Mouse (Mus musculus) heart, adult 11 months (tissue): ENCODE results near the gene Atrx.

Experiments used
- DNase-seq: peaks from one replicate; pipeline ENCODE4 v3.0.0; 2022

Gene Atrx

DNA sequence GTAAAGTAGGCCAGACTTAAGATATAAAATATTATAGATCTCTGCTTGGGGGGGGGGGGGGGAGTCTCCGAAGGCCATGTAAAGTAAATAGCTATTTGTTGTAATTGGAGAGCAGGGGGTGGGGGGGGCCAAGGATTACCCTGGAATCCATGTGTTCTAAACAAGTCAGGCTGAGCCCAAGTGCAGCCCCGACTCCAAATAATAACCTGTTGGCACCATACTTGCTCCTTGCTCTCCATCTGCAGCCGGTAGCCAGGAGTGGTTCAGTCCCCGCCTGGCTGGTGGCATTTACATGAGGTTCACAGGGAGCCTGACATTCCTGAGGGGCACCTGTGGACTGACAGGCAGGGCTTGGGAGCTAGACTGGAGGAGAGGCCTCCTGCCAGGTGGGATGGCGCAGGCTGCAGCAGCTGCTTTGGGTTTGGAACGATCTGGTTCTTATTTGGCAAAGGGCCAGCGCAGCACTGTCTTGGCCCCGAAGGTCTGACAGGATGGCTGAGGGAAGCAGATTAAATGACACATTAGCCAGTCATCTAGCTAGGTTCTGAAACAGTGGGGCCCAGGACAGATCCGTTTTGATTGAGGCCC is 161.9 kb downstream of the Atrx start:
- DNase-seq = peak; percentile 92

DNA sequence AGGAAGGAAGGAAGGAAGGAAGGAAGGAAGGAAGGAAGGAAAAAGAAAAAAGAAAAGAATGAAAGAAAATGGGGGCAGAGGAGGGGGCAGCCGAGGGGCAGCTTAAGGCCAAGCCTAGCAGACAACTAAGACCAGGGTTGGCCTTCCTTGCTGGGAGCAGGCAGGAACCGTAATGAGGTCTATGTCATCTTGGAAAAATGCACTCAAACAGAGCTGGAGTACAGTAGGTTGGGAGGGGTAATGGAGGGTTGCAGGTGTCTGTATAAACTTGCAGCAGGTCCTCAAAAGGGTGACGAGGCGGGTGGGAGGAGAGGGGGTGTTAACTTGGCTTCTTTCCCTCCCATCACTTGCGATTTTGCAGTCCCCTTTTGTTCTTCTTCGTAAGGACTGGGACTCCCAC is 163.2 kb downstream of the Atrx start:
- no peak for DNase-seq

DNA sequence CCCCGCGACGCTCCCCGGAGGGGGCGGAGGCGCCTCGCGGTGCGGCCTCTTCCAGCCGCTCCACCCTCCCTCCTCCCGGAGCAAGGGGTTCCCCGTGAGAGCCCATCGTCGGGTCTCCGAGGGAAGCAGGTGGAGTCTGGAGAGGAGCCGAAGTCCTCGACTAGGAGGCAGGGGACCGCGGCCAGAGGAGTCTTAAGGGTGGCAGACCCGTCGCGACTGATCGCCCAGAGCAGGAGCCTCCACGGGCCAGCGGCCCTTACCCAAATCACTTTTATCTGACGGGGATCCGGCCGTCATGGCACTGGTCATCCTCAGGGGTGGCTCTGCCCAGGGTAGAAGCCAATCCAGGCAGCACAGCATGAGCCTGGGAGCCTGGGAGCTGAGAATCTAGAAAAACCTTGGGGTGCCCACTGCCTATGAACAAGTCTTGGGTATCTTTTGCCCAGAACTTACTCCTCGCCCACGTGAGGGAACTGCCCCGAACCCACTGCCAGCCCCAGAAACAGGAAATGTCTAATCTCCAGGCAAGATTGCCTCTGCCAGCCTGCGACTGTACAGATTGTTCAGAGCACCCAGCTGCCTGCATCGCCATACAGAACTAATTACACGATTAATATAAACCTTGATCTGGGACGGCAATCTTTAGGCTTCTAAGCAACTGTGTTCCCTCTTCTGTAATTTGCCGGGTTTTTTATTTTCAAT is 164.0 kb downstream of the Atrx start:
- DNase-seq = peak; percentile 90

DNA sequence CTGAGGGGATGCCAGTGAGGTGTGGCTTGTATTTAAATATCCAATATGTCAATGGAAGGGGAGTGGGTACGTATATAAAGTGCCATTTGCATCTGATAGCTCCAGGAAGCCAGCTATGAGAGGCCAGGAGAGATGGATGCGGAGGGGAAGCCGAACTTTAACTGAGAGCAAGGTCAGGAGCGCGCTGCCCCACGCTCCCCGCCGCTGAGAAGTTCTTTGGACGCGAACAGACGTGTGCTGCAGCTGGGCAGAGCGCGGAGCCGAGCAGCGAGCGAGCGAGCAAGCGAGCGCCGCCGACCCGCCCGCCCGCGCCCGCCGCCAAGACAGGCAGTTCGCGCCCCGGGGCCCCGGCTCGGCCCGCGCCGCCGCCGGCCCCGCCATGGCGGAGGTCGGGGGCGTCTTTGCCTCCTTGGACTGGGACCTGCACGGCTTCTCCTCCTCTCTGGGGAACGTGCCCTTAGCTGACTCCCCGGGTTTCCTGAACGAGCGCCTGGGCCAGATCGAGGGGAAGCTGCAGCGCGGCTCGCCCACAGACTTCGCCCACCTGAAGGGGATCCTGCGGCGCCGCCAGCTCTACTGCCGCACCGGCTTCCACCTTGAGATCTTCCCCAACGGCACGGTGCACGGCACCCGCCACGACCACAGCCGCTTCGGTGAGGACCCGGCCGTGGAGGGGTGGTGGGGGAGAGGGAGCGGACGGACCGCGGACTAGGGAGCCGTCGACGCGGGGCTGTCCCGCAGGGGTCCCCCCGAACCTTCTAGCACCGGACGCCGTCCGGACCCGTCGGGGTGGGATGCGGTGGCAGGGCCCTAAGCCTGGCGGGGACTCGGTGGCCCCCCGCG is 164.8 kb downstream of the Atrx start, which contains the start of gene Fgf16:
TSS of gene Fgf16 (plus strand) at position 118 of the 843 bp plus-strand sequence.
- DNase-seq = peak; percentile 89

DNA sequence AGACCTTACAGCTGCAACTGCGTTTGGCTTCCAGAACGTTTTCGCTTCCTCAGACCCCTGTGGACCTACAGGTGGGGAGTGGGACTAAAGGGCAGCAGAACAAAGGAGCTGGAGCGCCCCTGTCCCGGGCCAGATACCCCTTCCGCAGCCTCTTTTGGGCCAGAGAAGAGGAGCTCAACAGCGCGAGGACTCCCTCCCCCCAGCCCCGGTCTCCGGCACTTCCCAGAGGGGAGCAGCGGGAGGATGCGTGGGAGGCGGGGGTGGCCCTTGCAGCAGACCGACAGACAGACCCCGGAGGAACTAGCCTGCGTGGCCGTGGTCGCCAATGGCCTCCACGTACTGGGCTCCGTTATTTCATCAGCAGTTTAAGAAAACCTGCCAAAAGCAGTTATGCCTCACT is 165.6 kb downstream of the Atrx start:
- peak; percentile 93 for DNase-seq

DNA sequence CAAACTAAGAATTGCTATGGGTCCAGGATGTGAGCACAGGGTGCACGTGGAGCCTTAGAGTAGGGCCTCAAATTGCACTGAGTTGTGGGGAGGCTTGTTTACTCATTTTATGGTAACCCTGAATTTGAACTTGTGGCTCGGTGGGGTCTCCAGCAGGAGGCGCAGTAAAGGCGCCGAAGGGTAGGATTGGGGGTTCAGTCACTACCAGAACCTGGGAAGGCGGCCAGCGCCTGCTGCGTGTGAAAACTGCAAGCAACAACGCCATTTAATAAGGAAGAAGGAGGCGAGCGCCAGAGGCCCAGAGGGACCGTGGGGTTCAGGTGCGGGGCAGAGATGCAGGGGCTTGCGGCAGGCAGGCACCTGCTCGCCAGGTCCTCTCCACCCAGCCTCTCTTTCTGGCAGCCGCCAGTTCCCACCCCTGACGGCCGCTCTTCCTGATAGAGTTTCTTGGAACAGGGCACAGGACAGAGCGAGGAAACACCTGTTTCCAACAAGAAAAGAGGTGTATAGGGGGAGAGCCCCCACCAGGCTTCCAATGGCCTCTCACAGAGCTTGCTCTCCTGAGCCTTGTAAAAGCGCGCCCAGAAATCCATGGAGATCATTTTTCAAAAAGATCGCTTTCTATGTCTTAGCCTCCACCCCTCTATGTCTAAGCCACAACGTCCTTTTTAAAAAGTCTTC is 166.2 kb downstream of the Atrx start:
- peak; percentile 91 for DNase-seq
